Mouse (Mus musculus) G1E (cell line): ENCODE measurements at regions not wholly inside any gene's neighbourhood (a gene's known extent, or its start where the extent isn't known, plus 50 kb on each side); places are given as distances from the start of the nearest gene placed in this dataset.

Source experiments
- ATAC-seq: 2 replicates; pipeline ENCODE4 v1.8.0; 2016; ENCODE audit warnings: mild to moderate bottlenecking; ENCODE audit not compliant: insufficient number of reproducible peaks, poor library complexity, low FRiP score, severe bottlenecking; ENCODE audit errors: extremely low read depth
- DNase-seq: peaks from one replicate; pipeline ENCODE4 v3.0.0; 2012; ENCODE audit warnings: low spot score
- H3K27me3 ChIP-seq: 2 replicates; pipeline ENCODE4 v1.6.1; 2012; ENCODE audit warnings: mild to moderate bottlenecking, low read length, inconsistent platforms; ENCODE audit not compliant: insufficient read depth
- H3K36me3 ChIP-seq: replicated peaks from 2 replicates; pipeline ENCODE3; 2012; ENCODE audit warnings: mild to moderate bottlenecking, inconsistent platforms
- H3K4me1 ChIP-seq: 2 replicates; pipeline ENCODE4 v1.6.1; 2012; ENCODE audit warnings: low read depth, low read length, inconsistent platforms, mixed read lengths; ENCODE audit not compliant: insufficient read depth
- H3K4me3 ChIP-seq: 2 replicates; pipeline ENCODE4 v1.5.1; 2012; ENCODE audit warnings: low read depth, mild to moderate bottlenecking, inconsistent platforms, low read length, moderate library complexity, mixed read lengths
- H3K9me3 ChIP-seq: replicated peaks from 2 replicates; pipeline ENCODE4 v1.6.1; 2012; ENCODE audit warnings: inconsistent platforms
- CTCF ChIP-seq: IDR thresholded peaks from 2 replicates; pipeline ENCODE4 v1.5.1; 2012; ENCODE audit warnings: low read depth, low read length, inconsistent platforms, mixed read lengths
- GATA1 ChIP-seq: IDR thresholded peaks from 2 replicates; pipeline ENCODE4 v1.6.1; 2012; ENCODE audit warnings: borderline replicate concordance, low read length, inconsistent platforms, mixed read lengths
- GATA2 ChIP-seq: IDR thresholded peaks from 2 replicates; pipeline ENCODE4 v1.6.1; 2012; ENCODE audit warnings: low read depth, low read length, inconsistent platforms, borderline replicate concordance
- POLR2AphosphoS5 ChIP-seq: IDR thresholded peaks from 2 replicates; pipeline ENCODE4 v1.6.1; 2012; ENCODE audit warnings: low read depth, low read length, inconsistent platforms; ENCODE audit not compliant: insufficient replicate concordance
- TAL1 ChIP-seq: conservative IDR thresholded peaks from 2 replicates; pipeline ENCODE4 v1.6.1; 2012; ENCODE audit warnings: low read depth, low read length, inconsistent platforms, mixed read lengths

- Histone ChIP-seq H3K9me3 (peaks cover 76% of the 10 kb centered on the region), H3K27me3 (no peaks in the 10 kb centered on the region), H3K4me1 (no peaks in the 10 kb centered on the region), H3K4me3 (no peak overlapping the region), H3K36me3 (no peaks in the 10 kb centered on the region)
- no peak for DNase-seq
- TF ChIP-seq TAL1 (no peak), CTCF (no peak), POLR2AphosphoS5 (no peak), GATA2 (no peak), GATA1 (no peak)
- no peak for ATAC-seq
Measured at GRCm38 (mm10) chr14:24986404-24986803, 472.6 kb upstream of the Zmiz1 start.

DNA sequence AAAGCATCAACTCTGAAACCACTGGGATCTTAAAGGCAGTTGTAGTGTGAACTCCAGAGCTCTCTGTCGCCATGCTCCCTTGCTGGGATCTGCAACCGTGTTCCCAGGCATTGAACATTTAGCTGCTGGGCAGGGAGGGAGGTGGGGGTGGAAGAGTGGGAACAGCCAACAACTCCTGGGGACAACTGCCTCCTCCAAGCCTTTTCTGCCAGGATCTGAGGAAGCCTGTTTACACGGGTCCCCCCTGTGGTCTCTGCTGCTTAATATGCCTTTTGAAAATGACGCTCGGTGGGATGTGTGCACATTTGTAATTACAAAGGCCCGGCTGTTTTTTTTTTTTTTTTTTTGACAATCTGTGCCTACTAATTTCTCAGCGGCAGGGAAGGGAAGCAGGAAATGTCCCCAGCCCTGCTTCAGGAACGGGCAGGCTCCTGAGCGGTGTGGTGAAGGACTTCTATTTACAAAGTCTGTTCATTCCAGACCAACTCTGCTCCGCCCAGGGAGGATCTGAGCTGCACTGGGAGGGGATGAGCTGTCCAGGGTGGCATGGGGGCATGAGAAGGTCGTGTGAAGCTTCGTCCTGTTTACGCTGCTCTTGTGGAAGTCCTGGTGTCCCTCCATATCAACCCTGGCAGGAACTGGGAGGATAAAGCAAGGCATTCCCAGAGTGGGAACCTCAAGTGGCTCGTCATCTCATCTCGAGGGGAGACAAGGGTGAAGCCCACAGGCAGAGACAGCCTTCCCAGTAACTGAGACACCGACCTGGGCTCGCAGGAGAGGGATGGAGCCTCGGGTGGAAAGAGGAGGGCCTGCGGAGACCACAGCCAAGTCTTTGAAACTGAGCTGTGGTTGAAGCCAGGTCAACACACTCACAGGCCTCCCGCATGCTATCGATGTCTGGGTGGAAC, 465.0 kb upstream of the Zmiz1 start:
- Histone ChIP-seq H3K4me1 (no peaks in the 10 kb centered on the region), H3K36me3 (no peaks in the 10 kb centered on the region), H3K4me3 (no peak overlapping the region), H3K27me3 (no peaks in the 10 kb centered on the region), H3K9me3 (peaks cover 85% of the 10 kb centered on the region)
- ATAC-seq (no peak), DNase-seq (no peak)
- TF ChIP-seq GATA1 (no peak), TAL1 (no peak)

DNA sequence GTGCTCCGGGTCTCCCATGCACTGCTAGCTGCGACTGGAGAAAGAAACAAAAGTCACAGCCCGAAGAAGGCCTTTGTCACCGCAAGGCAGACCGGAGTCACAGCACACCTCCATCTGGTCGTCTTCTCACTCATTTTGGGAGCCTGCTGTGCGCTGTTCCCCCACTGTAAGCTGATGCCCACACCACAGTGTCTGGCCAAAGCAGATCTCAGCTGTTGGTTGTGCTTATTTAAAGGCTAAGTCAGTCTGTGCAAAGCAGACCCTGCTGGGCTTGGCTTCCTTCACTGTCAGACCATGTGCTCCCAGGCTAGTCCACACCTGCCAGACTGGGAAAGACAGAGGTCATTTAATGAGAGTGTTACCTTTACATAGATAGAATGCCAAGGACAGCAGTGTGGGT, 463.8 kb upstream of the Zmiz1 start:
- ATAC-seq (no peak), DNase-seq (no peak)
- no peak overlapping the region for H3K4me3 ChIP-seq
- H3K27me3 ChIP-seq: no peaks in the 10 kb centered on the region
- H3K4me1 ChIP-seq: no peaks in the 10 kb centered on the region
- no peak for TF ChIP-seq POLR2AphosphoS5
- TF ChIP-seq GATA2: no peak
- no peak for TF ChIP-seq CTCF
- no peaks in the 10 kb centered on the region for H3K36me3 ChIP-seq
- peaks cover 82% of the 10 kb centered on the region for H3K9me3 ChIP-seq

GRCm38 (mm10) chr14:24997786-24998509, 461.0 kb upstream of the Zmiz1 start:
- ATAC-seq: no peak
- no peak for TF ChIP-seq TAL1
- no peak for TF ChIP-seq GATA1
- TF ChIP-seq GATA2: no peak
- TF ChIP-seq CTCF: no peak
- no peak for TF ChIP-seq POLR2AphosphoS5
- no peak overlapping the region for H3K4me3 ChIP-seq
- peaks cover 72% of the 10 kb centered on the region for H3K9me3 ChIP-seq
- H3K27me3 ChIP-seq: no peaks in the 10 kb centered on the region
- no peaks in the 10 kb centered on the region for H3K4me1 ChIP-seq
- H3K36me3 ChIP-seq: no peaks in the 10 kb centered on the region
- DNase-seq: no peak

DNA sequence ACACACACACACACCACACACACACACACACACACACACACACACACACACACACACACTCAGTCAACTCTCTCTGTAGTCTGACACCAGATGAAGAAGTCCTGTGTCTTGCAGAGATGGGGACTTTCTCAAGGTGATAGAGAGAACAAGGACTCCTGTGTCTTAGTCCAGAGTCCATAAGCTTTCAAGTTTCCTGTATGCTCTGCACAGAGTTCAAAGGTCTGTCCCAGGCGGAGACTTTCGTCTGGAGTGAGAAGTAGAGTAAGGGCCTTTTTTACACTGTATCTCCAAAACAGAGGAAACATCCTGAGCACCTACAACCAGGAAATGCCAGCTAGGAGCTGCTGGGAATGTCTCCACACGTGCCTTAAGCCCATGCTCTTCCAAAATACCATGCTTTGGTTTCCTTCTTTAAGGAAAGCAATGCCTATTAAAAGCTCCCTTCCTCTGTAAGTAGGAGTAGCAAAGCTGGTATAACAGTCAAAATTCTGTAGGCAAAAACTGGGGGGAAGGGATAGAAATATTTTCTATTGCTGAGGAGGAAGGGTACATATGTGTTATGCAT, 459.9 kb upstream of the Zmiz1 start:
- Histone ChIP-seq H3K36me3 (no peaks in the 10 kb centered on the region), H3K4me3 (no peak overlapping the region), H3K4me1 (no peaks in the 10 kb centered on the region), H3K9me3 (peaks cover 66% of the 10 kb centered on the region), H3K27me3 (no peaks in the 10 kb centered on the region)
- TF ChIP-seq GATA2 (no peak), TAL1 (no peak), POLR2AphosphoS5 (no peak), GATA1 (no peak), CTCF (no peak)
- DNase-seq (no peak), ATAC-seq (no peak)

- H3K4me1 ChIP-seq: no peaks in the 10 kb centered on the region
- H3K27me3 ChIP-seq: no peaks in the 10 kb centered on the region
- no peaks in the 10 kb centered on the region for H3K36me3 ChIP-seq
- no peak for DNase-seq
- H3K9me3 ChIP-seq: peaks cover 46% of the 10 kb centered on the region
- H3K4me3 ChIP-seq: no peak overlapping the region
- no peak for TF ChIP-seq GATA1
- no peak for TF ChIP-seq CTCF
- TF ChIP-seq GATA2: no peak
- no peak for TF ChIP-seq POLR2AphosphoS5
- no peak for TF ChIP-seq TAL1
- ATAC-seq: no peak
Measured at GRCm38 (mm10) chr14:25005241-25005946, 453.6 kb upstream of the Zmiz1 start.
